13 mouse cellular contexts compared by ENCODE assay signal in genomic region chr17:44192981-44193380, GRCm38 (mm10). TPM values are rescaled to one million over a fixed set of nuclear protein-coding genes. Genes with fewer than 3 reads are reported as not detected.
DNase-seq lines count a peak whose midpoint lies in the region; ATAC-seq and TF ChIP-seq lines count a peak whose summit lies in the region.
"Had no signal": no experiment of that assay in that cellular context is flagged by ENCODE, and none has a peak within 500 bp of the region (broad histone marks: within the 10 kb centered on the region; RNA-seq: fewer than 3 reads in every experiment).

No protein-coding gene starts in this region.

- H3K36me3 ChIP-seq in heart, embryonic 16.5 days (ENCODE audit: control insufficient read depth, insufficient read depth): no peaks in the 10 kb centered on the region
- no peaks in the 10 kb centered on the region for H3K36me3 ChIP-seq in thymus, adult 2 months (ENCODE audit: control insufficient read depth, insufficient read depth, low read length)
- H3K36me3 ChIP-seq: limb, embryonic 13.5 days had no signal

- no peak for TF ChIP-seq POLR2A in thymus, adult 2 months (IDR thresholded peaks at IDR 0.05; ENCODE audit: control insufficient read depth, extremely low read depth, insufficient read depth, low read length, poor library complexity)

- peak; percentile 62 to 82 for DNase-seq in heart, adult 18-20 months
- DNase-seq in heart, postnatal 4 days: no peak
- DNase-seq in A20 (ENCODE audit: low read depth, low spot score): peak; percentile 34
- peak; percentile 29 for DNase-seq in lung, postnatal 10 days
- no peak for DNase-seq in cerebellum, adult 11 months
- no peak for DNase-seq in ovary, adult 18-20 months (ENCODE audit: low spot score)
- DNase-seq in thymus, adult 2 months: no peak
- DNase-seq: adrenal gland, postnatal 36 days; cerebellum, adult 8-10 months; layer of hippocampus, postnatal 36 days had no signal

- H3K27ac ChIP-seq in heart, embryonic 16.5 days (ENCODE audit: low read length): peak overlapping the region; percentile 64
- H3K27ac ChIP-seq in thymus, adult 2 months (ENCODE audit: control insufficient read depth, insufficient read depth, low read length): no peak overlapping the region
- H3K27ac ChIP-seq: limb, embryonic 13.5 days had no signal

- WGBS in heart, embryonic 16.5 days: 23% methylated on average over 3 of the region's 3 CpGs
- WGBS in thymus, adult 2 months: 39% methylated on average over 3 of the region's 3 CpGs

- no peak overlapping the region for H3K4me3 ChIP-seq in heart, embryonic 16.5 days (ENCODE audit: low read length)
- H3K4me3 ChIP-seq in thymus, adult 2 months (ENCODE audit: control insufficient read depth, insufficient read depth, low read length): no peak overlapping the region
- H3K4me3 ChIP-seq: limb, embryonic 13.5 days had no signal

- H3K4me2 ChIP-seq in heart, embryonic 16.5 days (ENCODE audit: low read depth, low read length): peak overlapping the region; percentile 27; the same call in 1 of the 2 replicates
- H3K4me2 ChIP-seq: limb, embryonic 13.5 days had no signal

- peaks cover 24% of the 10 kb centered on the region for H3K4me1 ChIP-seq in heart, embryonic 16.5 days (ENCODE audit: control insufficient read depth, insufficient read depth, low read length)
- H3K4me1 ChIP-seq in thymus, adult 2 months (replicated peaks; ENCODE audit: control insufficient read depth, insufficient read depth, low read length): 0 out of 2 replicates have a peak, but pooled peaks cover 8% of the 10 kb centered on the region

- no peak for ATAC-seq in heart, embryonic 16.5 days (replicated peaks; ENCODE audit: extremely low read depth, insufficient read depth, low FRiP score)
- ATAC-seq: hindbrain, embryonic 16.5 days had no signal

- H3K9me3 ChIP-seq in heart, embryonic 16.5 days (replicated peaks; ENCODE audit: control insufficient read depth, low read length): no peaks in the 10 kb centered on the region
- H3K9me3 ChIP-seq: limb, embryonic 13.5 days had no signal

- no peaks in the 10 kb centered on the region for H3K27me3 ChIP-seq in heart, embryonic 16.5 days (ENCODE audit: control insufficient read depth, insufficient read depth, low read length)
- no peaks in the 10 kb centered on the region for H3K27me3 ChIP-seq in thymus, adult 2 months (ENCODE audit: control insufficient read depth, insufficient read depth, low read length)

- H3K9ac ChIP-seq in heart, embryonic 16.5 days (ENCODE audit: low read length): peak overlapping the region; percentile 53; the same call in 1 of the 2 replicates
- H3K9ac ChIP-seq: limb, embryonic 13.5 days had no signal

- no peak for TF ChIP-seq CTCF in thymus, adult 2 months (IDR thresholded peaks at IDR 0.05; ENCODE audit: borderline replicate concordance, control insufficient read depth, extremely low read depth, insufficient read depth, low read length, poor library complexity)

RNA-seq across cellular contexts. Expression of gene Clic5, which starts 4.6 kb away (rescaled TPM):
- total RNA-seq in heart, adult 18-20 months (2021): 100 to 1,000 TPM; 141 to 144 TPM
- total RNA-seq in heart, postnatal 4 days (2021): 10 to 100 TPM; 75.6 to 78.3 TPM
- polyA plus RNA-seq in heart, embryonic 16.5 days (2015; fragmentation: Nextera tagmentation; extraction: Ambion mirVana): 16.6 and 17.8 TPM in 2 replicates
- 6.3 and 7.7 TPM in 2 replicates for polyA plus RNA-seq in thymus, adult 2 months (2012; rRNA removed)

Comparison
In these comparisons a context has a peak if more than half of its experiments do, and no peak if none do; other contexts are left out.
1. DNase-seq: peak in heart, adult 18-20 months (2 of 2), A20 (single experiment) and lung, postnatal 10 days (single experiment); none in heart, postnatal 4 days (single experiment), cerebellum, adult 11 months (single experiment), ovary, adult 18-20 months (single experiment) and thymus, adult 2 months (single experiment).